ENCODE assay signal across 15 mouse cellular contexts in genomic region chr1:191775116-191775515, GRCm38 (mm10).
"Had no signal": no experiment of that assay in that cellular context is flagged by ENCODE, and none has a peak within 500 bp of the region (broad histone marks: within the 10 kb centered on the region; RNA-seq: fewer than 3 reads in every experiment).

No protein-coding gene starts in this region.

- H3K9me3 ChIP-seq: neural tube, embryonic 12.5 days; neural tube, embryonic 13.5 days; neural tube, embryonic 15.5 days; stomach, embryonic 15.5 days had no signal

- H3K4me3 ChIP-seq: neural tube, embryonic 12.5 days; neural tube, embryonic 13.5 days; neural tube, embryonic 15.5 days; stomach, embryonic 15.5 days had no signal

- H3K27ac ChIP-seq: neural tube, embryonic 12.5 days; neural tube, embryonic 13.5 days; neural tube, embryonic 15.5 days; stomach, embryonic 15.5 days had no signal

- H3K27me3 ChIP-seq: neural tube, embryonic 12.5 days; neural tube, embryonic 13.5 days; neural tube, embryonic 15.5 days; stomach, embryonic 15.5 days had no signal

- H3K9ac ChIP-seq: neural tube, embryonic 12.5 days; neural tube, embryonic 13.5 days; neural tube, embryonic 15.5 days; stomach, embryonic 15.5 days had no signal

- DNase-seq: retina, postnatal 1 day; right cerebral cortex, adult 18-20 months; right cerebral cortex, postnatal 14 days; right cerebral cortex, postnatal 4 days; spleen, adult 18-20 months; thymus, adult 18-20 months; thymus, adult 2 months; thymus, postnatal 14 days; thymus, postnatal 25 days; thymus, postnatal 36 days; thymus, postnatal 4 days had no signal

- H3K4me1 ChIP-seq: neural tube, embryonic 12.5 days; neural tube, embryonic 13.5 days; neural tube, embryonic 15.5 days; stomach, embryonic 15.5 days had no signal

- H3K4me2 ChIP-seq: neural tube, embryonic 12.5 days; neural tube, embryonic 13.5 days; neural tube, embryonic 15.5 days; stomach, embryonic 15.5 days had no signal
